Comparison of ENCODE assay signal across 23 mouse cellular contexts in genomic region chr1:179058675-179059074, GRCm38 (mm10).
DNase-seq lines count a peak whose midpoint lies in the region; ATAC-seq lines count a peak whose summit lies in the region.
"Had no signal": no experiment of that assay in that cellular context is flagged by ENCODE, and none has a peak within 500 bp of the region (broad histone marks: within the 10 kb centered on the region; RNA-seq: fewer than 3 reads in every experiment).

No protein-coding gene starts in this region.

- H3K4me3 ChIP-seq in forebrain, embryonic 11.5 days (ENCODE audit: low read depth, low read length), result no peak overlapping the region
- no peak overlapping the region for H3K4me3 ChIP-seq in forebrain, embryonic 12.5 days (replicated peaks)
- no peak overlapping the region for H3K4me3 ChIP-seq in embryonic facial prominence, embryonic 12.5 days
- no peak overlapping the region for H3K4me3 ChIP-seq in limb, embryonic 11.5 days (ENCODE audit: low read depth, low read length)
- H3K4me3 ChIP-seq: erythroblast, embryonic 14.5 days; heart, embryonic 12.5 days; midbrain, embryonic 12.5 days; neural tube, embryonic 12.5 days had no signal

- no peaks in the 10 kb centered on the region for H3K27me3 ChIP-seq in forebrain, embryonic 11.5 days (ENCODE audit: control insufficient read depth, insufficient read depth, low read length)
- no peaks in the 10 kb centered on the region for H3K27me3 ChIP-seq in forebrain, embryonic 12.5 days
- no peaks in the 10 kb centered on the region for H3K27me3 ChIP-seq in embryonic facial prominence, embryonic 12.5 days
- H3K27me3 ChIP-seq in limb, embryonic 11.5 days (ENCODE audit: control insufficient read depth, insufficient read depth, low read length), result no peaks in the 10 kb centered on the region
- H3K27me3 ChIP-seq: CH12.LX; heart, embryonic 12.5 days; neural tube, embryonic 12.5 days had no signal

- H3K9me3 ChIP-seq in forebrain, embryonic 11.5 days (ENCODE audit: control insufficient read depth, low read length), result no peaks in the 10 kb centered on the region
- no peaks in the 10 kb centered on the region for H3K9me3 ChIP-seq in forebrain, embryonic 12.5 days
- no peaks in the 10 kb centered on the region for H3K9me3 ChIP-seq in embryonic facial prominence, embryonic 12.5 days
- H3K9me3 ChIP-seq in limb, embryonic 11.5 days (ENCODE audit: control insufficient read depth, low read length), result no peaks in the 10 kb centered on the region
- H3K9me3 ChIP-seq: heart, embryonic 12.5 days; midbrain, embryonic 12.5 days; neural tube, embryonic 12.5 days had no signal

- 81% methylated on average over 4 of the region's 4 CpGs for WGBS in forebrain, embryonic 11.5 days
- 87% methylated on average over 4 of the region's 4 CpGs for WGBS in forebrain, embryonic 12.5 days
- WGBS in embryonic facial prominence, embryonic 12.5 days, result 29% methylated on average over 4 of the region's 4 CpGs
- 23% methylated on average over 4 of the region's 4 CpGs for WGBS in limb, embryonic 11.5 days

- DNase-seq in forebrain, embryonic 11.5 days (ENCODE audit: low spot score), result peak; percentile 45
- DNase-seq in 3T3-L1 (ENCODE audit: low read depth, low spot score), result peak; percentile 32
- DNase-seq in limb, embryonic 11.5 days (ENCODE audit: low spot score), result peak; percentile 50
- DNase-seq in thymus, postnatal 25 days, result no peak
- DNase-seq in B cell, adult 2 months, result no peak
- DNase-seq: cerebellum, adult 9-10 months; kidney, postnatal 14 days; layer of hippocampus, adult 9-11 months; liver; lung, postnatal 10 days; right cerebral cortex, adult 18-20 months; thymus, postnatal 36 days had no signal

- no peaks in the 10 kb centered on the region for H3K36me3 ChIP-seq in forebrain, embryonic 11.5 days (ENCODE audit: control insufficient read depth, insufficient read depth, low read length)
- no peaks in the 10 kb centered on the region for H3K36me3 ChIP-seq in forebrain, embryonic 12.5 days (replicated peaks)
- no peaks in the 10 kb centered on the region for H3K36me3 ChIP-seq in embryonic facial prominence, embryonic 12.5 days
- no peaks in the 10 kb centered on the region for H3K36me3 ChIP-seq in limb, embryonic 11.5 days (ENCODE audit: control insufficient read depth, insufficient read depth, low read length)
- H3K36me3 ChIP-seq: heart, embryonic 12.5 days; midbrain, embryonic 12.5 days; neural tube, embryonic 12.5 days had no signal

- no peak for ATAC-seq in forebrain, embryonic 11.5 days (replicated peaks; ENCODE audit: low FRiP score)
- no peak for ATAC-seq in forebrain, embryonic 12.5 days (ENCODE audit: low FRiP score)
- no peak for ATAC-seq in embryonic facial prominence, embryonic 12.5 days (ENCODE audit: insufficient number of reproducible peaks, insufficient read depth, low FRiP score, low TSS enrichment)
- ATAC-seq in limb, embryonic 11.5 days (ENCODE audit: insufficient number of reproducible peaks, low FRiP score, low TSS enrichment, low read depth), result no peak
- ATAC-seq in erythroblast, adult 5-6 weeks (replicated peaks; ENCODE audit: low FRiP score, poor library complexity, severe bottlenecking), result no peak
- ATAC-seq: forebrain, embryonic 16.5 days; intestine, postnatal 0 days had no signal

- H3K4me1 ChIP-seq in forebrain, embryonic 11.5 days (replicated peaks; ENCODE audit: control insufficient read depth, insufficient read depth, low read length), result peaks cover 8% of the 10 kb centered on the region; the same call in 1 of the 2 replicates
- peaks cover 23% of the 10 kb centered on the region for H3K4me1 ChIP-seq in forebrain, embryonic 12.5 days
- H3K4me1 ChIP-seq in embryonic facial prominence, embryonic 12.5 days, result peaks cover 65% of the 10 kb centered on the region
- H3K4me1 ChIP-seq in limb, embryonic 11.5 days (ENCODE audit: control insufficient read depth, insufficient read depth, low read length), result peaks cover 44% of the 10 kb centered on the region

- H3K27ac ChIP-seq in forebrain, embryonic 11.5 days (ENCODE audit: low read depth, low read length), result no peak overlapping the region
- no peak overlapping the region for H3K27ac ChIP-seq in forebrain, embryonic 12.5 days
- H3K27ac ChIP-seq in embryonic facial prominence, embryonic 12.5 days, result peak overlapping the region; percentile 90
- H3K27ac ChIP-seq in limb, embryonic 11.5 days (replicated peaks; ENCODE audit: low read depth, low read length), result peak overlapping the region; percentile 95
- H3K27ac ChIP-seq: hindbrain, embryonic 14.5 days; midbrain, embryonic 12.5 days; neural tube, embryonic 12.5 days had no signal

- no peak overlapping the region for H3K4me2 ChIP-seq in forebrain, embryonic 11.5 days (ENCODE audit: low read depth, low read length, severe bottlenecking)
- H3K4me2 ChIP-seq in forebrain, embryonic 12.5 days, result no peak overlapping the region
- H3K4me2 ChIP-seq in embryonic facial prominence, embryonic 12.5 days (replicated peaks), result no peak overlapping the region
- H3K4me2 ChIP-seq in limb, embryonic 11.5 days (ENCODE audit: low read depth, severe bottlenecking), result no peak overlapping the region; the same call in 1 of the 2 replicates
- H3K4me2 ChIP-seq: heart, embryonic 12.5 days; hindbrain, embryonic 14.5 days; midbrain, embryonic 12.5 days; neural tube, embryonic 12.5 days had no signal

- H3K9ac ChIP-seq in forebrain, embryonic 11.5 days (ENCODE audit: low read length), result no peak overlapping the region
- H3K9ac ChIP-seq in forebrain, embryonic 12.5 days, result no peak overlapping the region
- H3K9ac ChIP-seq in embryonic facial prominence, embryonic 12.5 days, result no peak overlapping the region
- no peak overlapping the region for H3K9ac ChIP-seq in limb, embryonic 11.5 days (ENCODE audit: low read length)
- H3K9ac ChIP-seq: heart, embryonic 12.5 days; hindbrain, embryonic 14.5 days; midbrain, embryonic 12.5 days; neural tube, embryonic 12.5 days had no signal

Comparison
In these comparisons a context has a peak if more than half of its experiments do, and no peak if none do; other contexts are left out.
1. DNase-seq: peak in forebrain, embryonic 11.5 days (single experiment), 3T3-L1 (single experiment) and limb, embryonic 11.5 days (single experiment); none in thymus, postnatal 25 days (single experiment) and B cell, adult 2 months (0 of 2).
2. H3K27ac ChIP-seq: peak in embryonic facial prominence, embryonic 12.5 days (single experiment) and limb, embryonic 11.5 days (single experiment); none in forebrain, embryonic 11.5 days (single experiment) and forebrain, embryonic 12.5 days (single experiment).